Mouse (Mus musculus): ENCODE data around the gene Atad1.
"Not testable (repeated sequence)": the region's sequence is repeated elsewhere in the genome, so short reads cannot be mapped to it uniquely, and the experiment has no call there.

The Atad1 gene

GRCm38 (mm10) chr19:32739686-32740085 lies at the start of gene Atad1:
TSS of gene Atad1 (minus strand) at chr19:32739786.
- no peak for DNase-seq

GRCm38 (mm10) chr19:32788016-32788415 lies 48.4 kb upstream of the Atad1 start:
- not testable (repeated sequence) for DNase-seq

- not testable (repeated sequence) for DNase-seq
Measured at GRCm38 (mm10) chr19:32787388-32787787, 47.8 kb upstream of the Atad1 start.

- DNase-seq, result no peak
Measured at GRCm38 (mm10) chr19:32781305-32782071, 41.9 kb upstream of the Atad1 start.

- DNase-seq, result no peak
Measured at GRCm38 (mm10) chr19:32779131-32779530, 39.5 kb upstream of the Atad1 start.

GRCm38 (mm10) chr19:32778411-32778810 lies 38.8 kb upstream of the Atad1 start:
- no peak for DNase-seq

GRCm38 (mm10) chr19:32762493-32762892 lies 22.9 kb upstream of the Atad1 start:
- no peak for DNase-seq

GRCm38 (mm10) chr19:32761162-32761561 lies 21.6 kb upstream of the Atad1 start:
- DNase-seq, result no peak

- no peak for DNase-seq
Measured at GRCm38 (mm10) chr19:32760499-32760898, 20.9 kb upstream of the Atad1 start.

GRCm38 (mm10) chr19:32759357-32760024 lies 19.9 kb upstream of the Atad1 start:
- DNase-seq, result no peak

- no peak for DNase-seq
Measured at GRCm38 (mm10) chr19:32758793-32759161, 19.2 kb upstream of the Atad1 start.

- DNase-seq, result peak; percentile 58
Measured at GRCm38 (mm10) chr19:32757831-32758792, 18.5 kb upstream of the Atad1 start.

- DNase-seq, result peak; percentile 98
Measured at GRCm38 (mm10) chr19:32756900-32757725, 17.5 kb upstream of the Atad1 start, which contains the start of gene Pten. TSS of gene Pten (plus strand) at chr19:32757497.

- no peak for DNase-seq
Measured at GRCm38 (mm10) chr19:32756636-32756899, 17.0 kb upstream of the Atad1 start.

- peak; percentile 96 for DNase-seq
Measured at GRCm38 (mm10) chr19:32755792-32756635, 16.4 kb upstream of the Atad1 start.

- no peak for DNase-seq
Measured at GRCm38 (mm10) chr19:32755104-32755791, 15.7 kb upstream of the Atad1 start.

- DNase-seq, result no peak
Measured at GRCm38 (mm10) chr19:32754188-32755000, 14.8 kb upstream of the Atad1 start.

GRCm38 (mm10) chr19:32753386-32753785 lies 13.8 kb upstream of the Atad1 start:
- DNase-seq, result no peak

- DNase-seq, result no peak
Measured at GRCm38 (mm10) chr19:32752357-32752756, 12.8 kb upstream of the Atad1 start.

- DNase-seq, result no peak
Measured at GRCm38 (mm10) chr19:32749425-32749824, 9.8 kb upstream of the Atad1 start.

Measured in right cerebral cortex, postnatal 25 days (tissue).